Mouse (Mus musculus): ENCODE data around the gene Fut4. TPM values are rescaled to one million over a fixed set of nuclear protein-coding genes. Genes with fewer than 3 reads are reported as not detected.

Fut4 gene
- polyA plus RNA-seq (2017; shearing (Covaris generic)): not detected

DNA sequence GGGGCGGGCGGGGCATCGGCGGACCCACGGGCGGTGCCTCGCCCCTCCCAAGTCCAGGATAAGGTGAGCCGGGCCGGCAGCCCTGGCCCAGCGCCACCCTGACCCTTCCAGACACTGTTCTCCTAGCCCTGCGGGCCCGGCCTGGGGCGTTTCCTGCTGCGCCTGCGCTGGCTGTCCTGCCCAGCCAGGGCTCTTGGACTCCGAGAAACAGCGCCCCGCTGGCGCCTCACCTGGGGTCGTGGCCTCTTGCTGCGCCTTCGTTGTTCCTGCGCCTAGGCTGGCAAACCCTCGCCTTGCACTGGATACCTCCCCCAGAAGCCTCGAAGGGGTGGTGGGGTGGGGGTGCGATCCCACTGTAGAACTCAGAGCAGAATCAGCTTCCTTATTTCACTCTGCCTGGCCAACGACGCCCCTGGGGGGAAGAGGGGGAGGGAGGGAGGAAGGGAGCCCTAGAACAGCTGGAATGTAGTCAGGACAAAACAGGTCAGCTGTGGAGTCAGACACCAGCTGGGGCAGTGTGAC, at the start of gene Fut4:
Gene Fut4 (minus strand): TSS at position 393 of the 522 bp plus-strand sequence.

DNA sequence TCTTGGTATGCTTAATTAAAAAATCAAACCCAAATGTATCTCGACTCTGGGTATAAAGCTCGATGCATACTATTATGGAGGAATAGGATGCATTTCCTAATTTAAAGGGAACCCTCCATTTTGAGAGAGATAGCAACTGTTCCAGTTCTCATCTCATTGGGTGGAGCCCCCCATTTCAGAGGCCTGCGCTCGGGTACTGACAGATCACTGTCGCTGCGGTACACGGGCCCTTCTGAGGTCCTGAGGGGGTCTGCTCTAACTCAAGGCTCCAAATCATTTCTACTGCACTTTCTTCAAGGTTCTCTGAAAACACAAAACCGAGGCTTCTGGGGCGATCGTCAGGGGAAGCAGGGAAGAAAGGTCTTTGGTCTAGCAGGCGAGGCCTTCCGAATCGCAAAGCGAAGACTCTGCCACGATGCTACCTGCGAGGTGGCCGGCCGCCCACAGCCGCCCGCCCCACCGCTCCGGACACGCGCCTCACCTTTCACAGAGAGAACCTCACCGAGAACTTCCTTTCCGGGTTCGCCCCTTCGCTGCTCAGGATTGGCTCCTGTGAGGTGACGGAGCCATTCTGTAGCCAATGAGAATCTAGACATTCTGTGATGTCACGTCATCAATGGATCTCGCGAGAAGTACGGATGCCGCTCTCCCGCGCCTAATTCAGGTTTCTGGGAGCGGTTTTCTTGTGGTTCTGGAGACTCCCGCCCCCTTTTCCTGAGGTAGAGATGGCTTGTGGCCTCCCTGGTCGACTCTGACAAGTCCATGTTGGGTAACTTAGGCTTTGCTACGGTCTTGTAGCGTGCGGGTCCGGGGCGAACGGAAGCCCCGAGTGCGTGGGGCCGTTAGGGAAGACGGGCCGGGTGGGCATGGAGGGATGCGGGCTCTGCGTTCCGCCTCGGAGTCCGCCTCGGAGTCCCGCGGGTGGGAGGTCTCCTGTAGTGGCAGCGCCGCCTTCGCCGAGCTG, 32.1 kb upstream of the Fut4 start, which contains the start of the genes Mre11a and Ankrd49:
Gene Mre11a (plus strand): TSS at position 616 of the 964 bp plus-strand sequence.
Gene Ankrd49 (minus strand): TSS at position 818 of the 964 bp plus-strand sequence.

DNA sequence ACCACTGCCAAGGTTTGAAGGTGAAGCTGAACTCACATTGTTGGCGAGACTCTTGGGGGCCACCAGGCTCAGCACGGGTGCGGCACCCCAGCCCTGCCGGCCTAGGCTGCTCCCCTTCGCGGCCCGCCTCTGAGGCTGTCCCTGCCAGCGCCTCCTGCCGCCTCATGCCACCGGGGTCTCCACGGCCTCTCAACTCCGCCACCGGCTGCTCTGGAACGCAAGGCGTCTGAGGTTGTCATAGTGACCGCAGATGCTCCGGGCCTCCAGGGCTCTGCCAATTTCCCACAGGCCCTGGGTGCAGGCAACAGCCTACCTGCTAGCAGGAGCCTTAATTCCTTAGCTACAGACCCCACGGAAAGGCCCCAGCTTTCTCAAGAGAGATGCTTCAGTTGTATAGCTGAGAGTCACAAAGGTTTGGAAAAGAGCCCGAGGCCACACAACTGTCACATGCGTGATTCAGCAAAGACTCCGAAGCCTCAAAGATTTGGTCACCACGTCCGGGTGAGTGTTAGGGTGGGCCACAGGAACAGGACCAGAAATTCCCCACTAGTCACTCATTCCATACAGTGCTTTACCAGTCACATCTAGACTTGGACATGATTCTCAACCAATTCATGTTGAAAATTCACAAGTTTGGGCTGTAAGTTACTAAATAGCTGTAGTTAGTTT, 18.7 kb upstream of the Fut4 start, which contains the start of gene 1700012B09Rik:
Gene 1700012B09Rik (minus strand): TSS at position 228 of the 669 bp plus-strand sequence.

DNA sequence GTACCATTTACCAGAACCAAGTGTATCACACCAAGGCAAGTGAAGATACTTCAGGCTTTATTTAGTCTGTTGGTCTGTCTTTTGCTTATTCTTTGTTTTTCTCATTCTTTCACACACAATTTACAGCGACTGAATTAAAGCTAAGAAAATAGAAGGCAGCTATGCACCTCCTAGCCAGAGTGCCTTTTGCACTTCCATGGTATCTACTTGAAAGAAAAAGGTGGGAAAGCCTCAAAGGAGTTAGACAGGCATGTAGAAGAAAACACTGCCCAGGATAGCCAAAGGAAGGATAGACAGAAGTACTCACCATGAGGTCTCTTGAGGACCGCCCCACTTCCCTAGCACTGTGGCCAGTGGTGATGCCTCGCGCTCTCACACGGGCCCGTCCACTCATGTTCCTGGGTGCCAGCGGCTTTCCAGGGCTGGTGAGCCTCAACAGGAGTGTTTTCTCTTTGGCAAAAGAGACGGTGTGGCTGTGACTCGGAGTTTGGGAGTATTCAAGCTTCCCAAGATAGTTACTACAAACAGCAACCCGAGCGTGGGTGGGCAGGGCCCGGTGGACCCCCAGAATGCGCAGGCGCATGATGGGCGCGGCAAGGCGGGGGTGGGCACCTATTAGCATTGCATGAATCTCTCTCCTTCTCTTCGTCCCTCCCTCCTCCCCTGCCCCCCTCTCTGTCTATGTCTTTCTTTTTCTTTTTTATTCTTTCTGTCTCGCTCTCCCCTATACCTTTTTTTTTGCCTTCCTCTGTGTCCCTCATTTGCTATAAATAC, 11.9 kb downstream of the Fut4 start, which contains the start of gene Piwil4:
Gene Piwil4 (minus strand): TSS at position 583 of the 774 bp plus-strand sequence.

Other genes with a start within 250 kb of the Fut4 start
- not detected for gene Amotl1, start 107.3 kb downstream of the Fut4 start, polyA plus RNA-seq (2017; shearing (Covaris generic))
- not detected for gene Piwil4, start 11.7 kb downstream of the Fut4 start, polyA plus RNA-seq (2017; shearing (Covaris generic))
- gene 1700012B09Rik, start 18.6 kb upstream of the Fut4 start, polyA plus RNA-seq (2017; shearing (Covaris generic)): not detected
- 25.6 TPM for gene Mre11a, start 32.3 kb upstream of the Fut4 start, polyA plus RNA-seq (2017; shearing (Covaris generic))
- 11.6 TPM for gene Ankrd49, start 32.5 kb upstream of the Fut4 start, polyA plus RNA-seq (2017; shearing (Covaris generic))
- gene Gpr83, start 107.8 kb upstream of the Fut4 start, polyA plus RNA-seq (2017; shearing (Covaris generic)): 1.9 TPM
- 137 TPM for gene Izumo1r, start 151.6 kb upstream of the Fut4 start, polyA plus RNA-seq (2017; shearing (Covaris generic))